Mouse (Mus musculus): ENCODE measurements around the gene Ubl3. TPM values are rescaled to one million over a fixed set of nuclear protein-coding genes. Genes with fewer than 3 reads are reported as not detected.

The Ubl3 gene
- polyA plus RNA-seq, 1 experiment from 2014 or later, result 74.5 TPM

- ATAC-seq, result no peak
- peaks cover 6% of the 10 kb centered on the region; the same call in 1 of the 2 replicates for H3K9me3 ChIP-seq (replicated peaks)
- H3K27me3 ChIP-seq, result no peaks in the 10 kb centered on the region
- no peak overlapping the region for H3K4me3 ChIP-seq
- H3K4me1 ChIP-seq, result peaks cover 9% of the 10 kb centered on the region
- H3K9ac ChIP-seq, result no peak overlapping the region
- 94% methylated on average over 5 of the region's 5 CpGs for WGBS
- no peak overlapping the region for H3K27ac ChIP-seq
- H3K36me3 ChIP-seq (ENCODE audit: poor library complexity, severe bottlenecking), result peaks cover 7% of the 10 kb centered on the region; the same call in 1 of the 2 replicates
- no peak overlapping the region for H3K4me2 ChIP-seq
Measured at GRCm38 (mm10) chr5:148494249-148494648, 58.3 kb downstream of the Ubl3 start.

GRCm38 (mm10) chr5:148493025-148493424 is 59.6 kb downstream of the Ubl3 start:
- Histone ChIP-seq H3K27me3 (no peaks in the 10 kb centered on the region), H3K27ac (no peak overlapping the region), H3K36me3 (ENCODE audit: poor library complexity, severe bottlenecking) (peaks cover 7% of the 10 kb centered on the region; the same call in 1 of the 2 replicates), H3K4me2 (no peak overlapping the region), H3K9me3 (replicated peaks) (peaks cover 5% of the 10 kb centered on the region; the same call in 1 of the 2 replicates), H3K9ac (no peak overlapping the region), H3K4me1 (peaks cover 17% of the 10 kb centered on the region), H3K4me3 (no peak overlapping the region)
- WGBS, result 96% methylated on average over 4 of the region's 4 CpGs
- ATAC-seq, result no peak

- Histone ChIP-seq H3K36me3 (ENCODE audit: poor library complexity, severe bottlenecking) (no peaks in the 10 kb centered on the region), H3K9me3 (replicated peaks) (no peaks in the 10 kb centered on the region), H3K4me2 (0 out of 2 replicates have a peak overlapping the region, but pooled peaks have one; percentile 11), H3K27ac (no peak overlapping the region), H3K9ac (no peak overlapping the region), H3K4me3 (no peak overlapping the region), H3K4me1 (peaks cover 17% of the 10 kb centered on the region), H3K27me3 (no peaks in the 10 kb centered on the region)
- no peak for ATAC-seq
- 81% methylated on average over 3 of the region's 3 CpGs for WGBS
Measured at GRCm38 (mm10) chr5:148490391-148490790, 62.2 kb downstream of the Ubl3 start.

- no peaks in the 10 kb centered on the region for H3K36me3 ChIP-seq (ENCODE audit: poor library complexity, severe bottlenecking)
- peak overlapping the region; percentile 11; the same call in 1 of the 2 replicates for H3K4me2 ChIP-seq
- 63% methylated on average over 10 of the region's 10 CpGs for WGBS
Measured at GRCm38 (mm10) chr5:148489724-148490193, 62.8 kb downstream of the Ubl3 start.

GRCm38 (mm10) chr5:148488891-148489723 is 63.5 kb downstream of the Ubl3 start:
- Histone ChIP-seq H3K27ac (0 out of 2 replicates have a peak overlapping the region, but pooled peaks have one; percentile 31), H3K27me3 (no peaks in the 10 kb centered on the region), H3K4me2 (no peak overlapping the region), H3K9ac (no peak overlapping the region), H3K36me3 (ENCODE audit: poor library complexity, severe bottlenecking) (no peaks in the 10 kb centered on the region), H3K9me3 (replicated peaks) (no peaks in the 10 kb centered on the region), H3K4me3 (no peak overlapping the region), H3K4me1 (peaks cover 17% of the 10 kb centered on the region)
- peak; percentile 48; the same call in 1 of the 2 replicates for ATAC-seq
- 70% methylated on average over 13 of the region's 13 CpGs for WGBS

More at GRCm38 (mm10) chr5:148489724-148490193, 62.8 kb downstream of the Ubl3 start:
- Histone ChIP-seq H3K27ac (no peak overlapping the region), H3K4me3 (no peak overlapping the region), H3K9me3 (replicated peaks) (no peaks in the 10 kb centered on the region), H3K4me1 (peaks cover 17% of the 10 kb centered on the region), H3K9ac (no peak overlapping the region), H3K27me3 (no peaks in the 10 kb centered on the region)
- peak; percentile 70 for ATAC-seq

- Histone ChIP-seq H3K36me3 (ENCODE audit: poor library complexity, severe bottlenecking) (no peaks in the 10 kb centered on the region), H3K9me3 (replicated peaks) (no peaks in the 10 kb centered on the region), H3K27me3 (no peaks in the 10 kb centered on the region), H3K4me1 (peaks cover 17% of the 10 kb centered on the region), H3K27ac (no peak overlapping the region), H3K4me3 (no peak overlapping the region), H3K9ac (no peak overlapping the region), H3K4me2 (no peak overlapping the region)
- WGBS, result 92% methylated on average over 11 of the region's 11 CpGs
- ATAC-seq, result no peak
Measured at GRCm38 (mm10) chr5:148486202-148486601, 66.4 kb downstream of the Ubl3 start.

- 78% methylated on average over 3 of the region's 3 CpGs for WGBS
- Histone ChIP-seq H3K36me3 (ENCODE audit: poor library complexity, severe bottlenecking) (no peaks in the 10 kb centered on the region), H3K27me3 (no peaks in the 10 kb centered on the region), H3K9ac (no peak overlapping the region), H3K4me3 (no peak overlapping the region), H3K27ac (no peak overlapping the region), H3K4me2 (no peak overlapping the region), H3K4me1 (no peaks in the 10 kb centered on the region), H3K9me3 (replicated peaks) (no peaks in the 10 kb centered on the region)
- no peak for ATAC-seq
Measured at GRCm38 (mm10) chr5:148481745-148482144, 70.8 kb downstream of the Ubl3 start.

- H3K4me3 ChIP-seq, result no peak overlapping the region
- no peak overlapping the region for H3K9ac ChIP-seq
- ATAC-seq, result no peak
- H3K36me3 ChIP-seq (ENCODE audit: poor library complexity, severe bottlenecking), result no peaks in the 10 kb centered on the region
- WGBS, result 90% methylated on average over 7 of the region's 7 CpGs
- no peaks in the 10 kb centered on the region for H3K4me1 ChIP-seq
- H3K9me3 ChIP-seq (replicated peaks), result no peaks in the 10 kb centered on the region
- H3K4me2 ChIP-seq, result no peak overlapping the region
- H3K27ac ChIP-seq, result no peak overlapping the region
- no peaks in the 10 kb centered on the region for H3K27me3 ChIP-seq
Measured at GRCm38 (mm10) chr5:148474346-148474745, 78.2 kb downstream of the Ubl3 start.

- 66% methylated on average over 14 of the region's 14 CpGs for WGBS
- H3K9me3 ChIP-seq (replicated peaks), result no peaks in the 10 kb centered on the region
- no peaks in the 10 kb centered on the region for H3K36me3 ChIP-seq (ENCODE audit: poor library complexity, severe bottlenecking)
- no peak overlapping the region for H3K27ac ChIP-seq
- H3K4me3 ChIP-seq, result no peak overlapping the region
- no peak overlapping the region for H3K9ac ChIP-seq
- peaks cover 13% of the 10 kb centered on the region; the same call in 1 of the 2 replicates for H3K4me1 ChIP-seq
- H3K4me2 ChIP-seq, result no peak overlapping the region
- ATAC-seq, result peak; percentile 13; the same call in 1 of the 2 replicates
- H3K27me3 ChIP-seq, result no peaks in the 10 kb centered on the region
Measured at GRCm38 (mm10) chr5:148468626-148469441, 83.8 kb downstream of the Ubl3 start.

GRCm38 (mm10) chr5:148466933-148467607 is 85.5 kb downstream of the Ubl3 start:
- Histone ChIP-seq H3K4me3 (no peak overlapping the region), H3K9me3 (replicated peaks) (no peaks in the 10 kb centered on the region), H3K27me3 (no peaks in the 10 kb centered on the region), H3K9ac (no peak overlapping the region), H3K4me2 (no peak overlapping the region), H3K36me3 (ENCODE audit: poor library complexity, severe bottlenecking) (no peaks in the 10 kb centered on the region), H3K27ac (no peak overlapping the region), H3K4me1 (peaks cover 13% of the 10 kb centered on the region; the same call in 1 of the 2 replicates)
- 20% methylated on average over 8 of the region's 8 CpGs for WGBS
- no peak for ATAC-seq

- ATAC-seq, result no peak
- no peaks in the 10 kb centered on the region for H3K27me3 ChIP-seq
- H3K9ac ChIP-seq, result no peak overlapping the region
- H3K4me3 ChIP-seq, result no peak overlapping the region
- H3K4me2 ChIP-seq, result no peak overlapping the region
- no peak overlapping the region for H3K27ac ChIP-seq
- H3K36me3 ChIP-seq (ENCODE audit: poor library complexity, severe bottlenecking), result no peaks in the 10 kb centered on the region
- 86% methylated on average over 5 of the region's 5 CpGs for WGBS
- peaks cover 13% of the 10 kb centered on the region; the same call in 1 of the 2 replicates for H3K4me1 ChIP-seq
- 0 out of 2 replicates have a peak, but pooled peaks cover under 1% of the 10 kb centered on the region for H3K9me3 ChIP-seq (replicated peaks)
Measured at GRCm38 (mm10) chr5:148466116-148466515, 86.5 kb downstream of the Ubl3 start.
